Mouse (Mus musculus) limb, embryonic 15.5 days (tissue): Measurements from ENCODE around the gene Adcy7. TPM values are rescaled to one million over a fixed set of nuclear protein-coding genes. Genes with fewer than 3 reads are reported as not detected.

Experiments used
- ATAC-seq: fragments of 200-750 bp; cut with Nextera tagmentation; 2 replicates; pipeline ENCODE4 v1.8.0; 2017; ENCODE audit warnings: low read depth, moderate TSS enrichment; ENCODE audit not compliant: insufficient number of reproducible peaks, low FRiP score, low TSS enrichment
- H3K27ac ChIP-seq: fragments of 300-500 bp; sonication (generic); 2 replicates; pipeline ENCODE4 v1.5.1; 2015; ENCODE audit warnings: moderate library complexity, mild to moderate bottlenecking, inconsistent platforms
- H3K27me3 ChIP-seq: fragments of 300-500 bp; sonication (generic); 2 replicates; pipeline ENCODE4 v1.6.1; 2015; ENCODE audit warnings: inconsistent platforms
- H3K36me3 ChIP-seq: fragments of 300-500 bp; sonication (generic); 2 replicates; pipeline ENCODE4 v1.6.1; 2015; ENCODE audit warnings: inconsistent platforms
- H3K4me1 ChIP-seq: fragments of 300-500 bp; sonication (generic); 2 replicates; pipeline ENCODE4 v1.6.1; 2015; ENCODE audit warnings: inconsistent platforms
- H3K4me2 ChIP-seq: fragments of 300-500 bp; sonication (generic); 2 replicates; pipeline ENCODE4 v1.6.1; 2015; ENCODE audit warnings: mild to moderate bottlenecking, inconsistent platforms
- H3K4me3 ChIP-seq: fragments of 300-500 bp; sonication (generic); 2 replicates; pipeline ENCODE4 v1.5.1; 2015; ENCODE audit warnings: mild to moderate bottlenecking, inconsistent platforms
- H3K9ac ChIP-seq: fragments of 300-500 bp; sonication (generic); 2 replicates; pipeline ENCODE4 v1.6.1; 2015; ENCODE audit warnings: inconsistent platforms
- H3K9me3 ChIP-seq: fragments of 300-500 bp; sonication (generic); 2 replicates; pipeline ENCODE4 v1.6.1; 2016; ENCODE audit warnings: inconsistent platforms
- WGBS: fragments of 180-500 bp; shearing (Covaris S2); methylation state at CpG from one replicate; pipeline ENCODE4 v1.1.7; 2015; 5-methylcytosine and 5-hydroxymethylcytosine counted together
- polyA plus RNA-seq: library from polyadenylated mRNA; unstranded; fragments of >200 nt; fragmentation: Nextera tagmentation; extraction: Ambion mirVana; gene quantifications from 2 replicates; pipeline ENCODE4 v1.2.1, GENCODE M21; 2015

The Adcy7 gene
- polyA plus RNA-seq, 1 experiment from 2014 or later: 7.3 TPM

GRCm38 (mm10) chr8:88290326-88291304 lies 18.4 kb downstream of the Adcy7 start:
- 72% methylated on average over 13 of the region's 13 CpGs for WGBS
- no peaks in the 10 kb centered on the region for H3K36me3 ChIP-seq
- no peak overlapping the region for H3K4me2 ChIP-seq
- no peak for ATAC-seq
- H3K27ac ChIP-seq: no peak overlapping the region
- no peak overlapping the region for H3K4me3 ChIP-seq
- no peak overlapping the region for H3K9ac ChIP-seq
- H3K9me3 ChIP-seq: no peaks in the 10 kb centered on the region
- no peaks in the 10 kb centered on the region for H3K27me3 ChIP-seq
- peaks cover 25% of the 10 kb centered on the region for H3K4me1 ChIP-seq

DNA sequence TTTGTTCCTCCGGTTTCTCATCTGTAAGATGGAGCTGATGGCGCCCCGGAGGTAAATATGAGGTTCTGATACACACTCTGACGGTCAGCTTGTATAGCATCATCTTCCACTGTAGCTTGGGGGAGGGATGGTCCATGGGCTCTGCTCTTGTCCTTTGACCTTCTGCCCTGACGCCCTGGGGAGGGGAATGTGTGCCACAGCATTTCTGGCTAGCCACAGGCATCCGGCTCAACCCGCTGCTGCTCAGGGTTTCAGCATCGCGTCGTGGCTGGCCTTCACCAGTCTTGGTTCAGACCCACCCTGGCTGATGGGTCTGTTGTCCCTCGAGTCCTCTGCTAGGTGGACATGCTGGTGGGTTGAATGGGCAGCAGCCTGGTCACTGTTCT lies 19.1 kb downstream of the Adcy7 start:
- WGBS: 89% methylated on average over 11 of the region's 11 CpGs
- no peak overlapping the region for H3K9ac ChIP-seq

DNA sequence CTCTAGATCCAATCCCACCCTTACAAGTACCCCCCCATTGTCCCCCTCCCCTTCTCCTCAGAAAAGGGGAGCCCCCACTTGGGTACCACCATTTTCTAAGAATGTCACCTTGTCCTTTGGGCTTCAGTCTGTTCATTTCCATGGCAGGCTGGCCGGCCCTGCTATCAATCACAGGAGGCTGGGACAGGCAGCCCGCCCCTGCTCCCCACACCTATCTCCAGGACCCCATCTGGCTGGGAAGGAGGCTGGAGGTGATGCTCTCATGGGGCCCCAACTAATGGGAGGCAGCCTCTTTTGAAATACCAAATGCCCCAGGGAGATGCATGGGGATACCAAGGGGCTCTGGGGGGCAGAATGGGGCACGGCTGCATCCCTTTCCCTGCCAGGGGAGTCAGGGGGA lies 20.7 kb downstream of the Adcy7 start:
- WGBS: 76% methylated on average over 3 of the region's 3 CpGs
- H3K9me3 ChIP-seq: no peaks in the 10 kb centered on the region
- H3K4me3 ChIP-seq: no peak overlapping the region
- H3K9ac ChIP-seq: no peak overlapping the region
- ATAC-seq: no peak
- no peaks in the 10 kb centered on the region for H3K27me3 ChIP-seq
- H3K4me2 ChIP-seq: no peak overlapping the region
- H3K4me1 ChIP-seq: peaks cover 19% of the 10 kb centered on the region
- H3K27ac ChIP-seq: no peak overlapping the region
- no peaks in the 10 kb centered on the region for H3K36me3 ChIP-seq

More for the DNA sequence above, 19.1 kb downstream of the Adcy7 start:
- no peak overlapping the region for H3K4me2 ChIP-seq
- no peaks in the 10 kb centered on the region for H3K36me3 ChIP-seq
- H3K4me3 ChIP-seq: no peak overlapping the region
- H3K9me3 ChIP-seq: no peaks in the 10 kb centered on the region
- H3K27ac ChIP-seq: no peak overlapping the region
- H3K27me3 ChIP-seq: no peaks in the 10 kb centered on the region
- peaks cover 24% of the 10 kb centered on the region for H3K4me1 ChIP-seq
- ATAC-seq: no peak

DNA sequence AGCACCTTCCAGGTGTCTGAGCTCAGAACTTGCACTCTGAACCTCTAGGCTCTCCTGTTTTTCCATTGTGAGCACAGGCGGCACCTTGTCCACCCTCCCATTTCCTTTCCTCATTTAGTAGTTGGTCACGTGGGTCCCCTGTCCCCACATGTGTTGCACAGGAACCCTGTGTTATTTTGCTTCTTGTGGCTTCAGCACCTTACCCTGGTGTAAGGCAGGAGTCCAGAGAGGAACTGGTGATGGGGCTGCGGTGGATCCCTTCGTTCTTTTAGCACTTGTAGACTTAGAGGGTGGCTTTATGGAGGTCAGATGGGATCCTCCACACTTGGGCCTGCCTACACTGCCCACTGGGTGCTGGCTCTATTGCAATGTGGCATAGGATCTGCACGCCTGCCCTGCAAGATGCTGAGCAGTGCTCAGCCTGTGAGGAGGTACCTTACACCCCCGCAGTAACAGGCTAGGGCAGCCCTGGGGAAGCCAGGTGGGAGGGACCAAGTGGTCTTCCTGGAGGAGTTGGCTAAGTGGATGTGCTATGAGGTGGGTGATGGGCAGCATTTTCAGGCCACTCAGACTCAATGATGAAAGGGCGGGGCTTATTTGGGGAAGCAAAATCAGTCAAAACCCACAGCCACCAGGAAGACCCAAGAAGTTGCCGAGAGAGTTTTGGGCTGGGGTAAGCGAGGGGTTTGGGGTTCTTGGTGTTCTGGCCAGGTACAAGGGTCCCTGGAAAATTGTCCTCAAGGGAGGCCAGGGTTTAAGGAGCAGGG lies 21.6 kb downstream of the Adcy7 start:
- H3K4me1 ChIP-seq: peaks cover 15% of the 10 kb centered on the region
- no peak for ATAC-seq
- WGBS: 87% methylated on average over 9 of the region's 9 CpGs
- no peak overlapping the region for H3K4me3 ChIP-seq
- H3K4me2 ChIP-seq: no peak overlapping the region
- H3K9me3 ChIP-seq: no peaks in the 10 kb centered on the region
- H3K27me3 ChIP-seq: no peaks in the 10 kb centered on the region
- no peak overlapping the region for H3K27ac ChIP-seq
- H3K9ac ChIP-seq: no peak overlapping the region
- H3K36me3 ChIP-seq: no peaks in the 10 kb centered on the region

DNA sequence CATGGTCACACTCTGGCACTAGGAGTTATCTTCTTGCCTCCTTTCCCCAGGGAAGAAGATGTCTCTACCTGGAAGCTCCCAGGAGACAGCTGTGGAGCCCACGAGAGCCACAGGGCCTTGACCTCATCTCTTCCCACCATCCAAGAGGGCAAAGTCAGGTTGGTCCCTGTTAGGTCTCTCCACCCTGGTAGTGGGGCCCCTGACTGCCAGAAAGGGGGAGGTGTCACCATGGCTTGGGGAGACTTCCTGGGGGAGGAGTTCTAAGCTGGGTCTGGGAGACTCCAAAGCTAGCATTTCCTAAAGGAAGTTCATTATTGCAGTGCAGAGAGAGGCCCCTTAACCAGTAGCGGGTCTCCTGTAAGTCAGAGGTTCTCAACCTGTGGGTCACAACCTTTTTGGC lies 22.8 kb downstream of the Adcy7 start:
- H3K27ac ChIP-seq: no peak overlapping the region
- ATAC-seq: no peak
- H3K9ac ChIP-seq: no peak overlapping the region
- H3K4me2 ChIP-seq: no peak overlapping the region
- H3K36me3 ChIP-seq: no peaks in the 10 kb centered on the region
- no peaks in the 10 kb centered on the region for H3K9me3 ChIP-seq
- H3K4me3 ChIP-seq: no peak overlapping the region
- peaks cover 11% of the 10 kb centered on the region; the same call in 1 of the 2 replicates for H3K4me1 ChIP-seq
- H3K27me3 ChIP-seq: no peaks in the 10 kb centered on the region
- WGBS: 82% methylated on average over 2 of the region's 2 CpGs

DNA sequence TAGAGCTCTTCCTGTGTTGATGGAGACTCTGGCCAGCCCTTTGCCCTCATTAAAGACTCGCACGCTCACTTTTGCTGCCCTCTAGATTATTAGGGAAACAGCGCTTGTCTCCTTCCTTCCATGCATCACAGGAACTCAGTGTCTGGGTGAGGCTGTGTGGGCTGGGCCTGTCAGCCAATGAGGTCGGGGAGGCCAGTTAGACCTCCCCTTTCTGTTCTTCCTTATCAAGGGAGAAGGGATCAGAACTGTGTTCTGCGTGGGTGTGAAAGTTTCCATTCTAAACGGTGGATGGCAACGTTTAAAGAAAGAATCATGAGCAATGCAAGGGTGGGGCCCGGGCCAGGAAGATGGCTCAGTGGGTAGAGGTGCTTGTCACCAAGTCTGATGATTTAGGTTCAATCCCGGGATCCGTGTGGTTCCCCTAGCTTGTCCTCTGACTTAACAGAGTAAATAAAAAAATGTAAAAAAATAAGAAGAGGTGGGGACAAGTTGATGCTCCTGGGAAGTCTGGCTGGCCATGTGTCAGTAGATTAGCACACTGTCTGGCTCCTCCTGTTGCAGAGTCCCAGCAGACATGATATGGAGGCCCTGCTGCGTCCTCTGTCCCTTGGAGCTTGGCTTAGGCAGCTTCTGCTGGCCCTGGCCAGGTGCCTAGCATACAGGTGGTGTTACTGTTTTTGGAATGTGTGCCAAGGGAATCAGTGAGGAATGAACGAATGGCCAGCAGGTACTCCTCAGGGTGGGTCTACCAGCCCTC lies 26.0 kb downstream of the Adcy7 start:
- WGBS: 47% methylated on average over 12 of the region's 12 CpGs
- H3K27ac ChIP-seq: no peak overlapping the region
- peaks cover 20% of the 10 kb centered on the region for H3K4me1 ChIP-seq
- no peak overlapping the region for H3K4me2 ChIP-seq
- H3K4me3 ChIP-seq: no peak overlapping the region
- no peaks in the 10 kb centered on the region for H3K9me3 ChIP-seq
- no peak overlapping the region for H3K9ac ChIP-seq
- no peak for ATAC-seq
- H3K36me3 ChIP-seq: no peaks in the 10 kb centered on the region
- no peaks in the 10 kb centered on the region for H3K27me3 ChIP-seq

- Histone ChIP-seq H3K4me2 (no peak overlapping the region), H3K27ac (no peak overlapping the region)
- WGBS: 80% methylated on average over 10 of the region's 10 CpGs
Measured at GRCm38 (mm10) chr8:88298733-88299103, 26.5 kb downstream of the Adcy7 start.

GRCm38 (mm10) chr8:88299907-88300603 lies 27.9 kb downstream of the Adcy7 start:
- Histone ChIP-seq H3K4me3 (no peak overlapping the region), H3K9ac (0 out of 2 replicates have a peak overlapping the region, but pooled peaks have one; percentile 2), H3K9me3 (no peaks in the 10 kb centered on the region), H3K36me3 (no peaks in the 10 kb centered on the region), H3K27me3 (no peaks in the 10 kb centered on the region), H3K27ac (no peak overlapping the region), H3K4me2 (no peak overlapping the region), H3K4me1 (peaks cover 20% of the 10 kb centered on the region)
- WGBS: 53% methylated on average over 10 of the region's 10 CpGs
- no peak for ATAC-seq

More at GRCm38 (mm10) chr8:88298733-88299103, 26.5 kb downstream of the Adcy7 start:
- ATAC-seq: no peak
- H3K4me3 ChIP-seq: no peak overlapping the region
- no peaks in the 10 kb centered on the region for H3K27me3 ChIP-seq
- H3K4me1 ChIP-seq: peaks cover 20% of the 10 kb centered on the region
- H3K9me3 ChIP-seq: no peaks in the 10 kb centered on the region
- no peak overlapping the region for H3K9ac ChIP-seq
- no peaks in the 10 kb centered on the region for H3K36me3 ChIP-seq

DNA sequence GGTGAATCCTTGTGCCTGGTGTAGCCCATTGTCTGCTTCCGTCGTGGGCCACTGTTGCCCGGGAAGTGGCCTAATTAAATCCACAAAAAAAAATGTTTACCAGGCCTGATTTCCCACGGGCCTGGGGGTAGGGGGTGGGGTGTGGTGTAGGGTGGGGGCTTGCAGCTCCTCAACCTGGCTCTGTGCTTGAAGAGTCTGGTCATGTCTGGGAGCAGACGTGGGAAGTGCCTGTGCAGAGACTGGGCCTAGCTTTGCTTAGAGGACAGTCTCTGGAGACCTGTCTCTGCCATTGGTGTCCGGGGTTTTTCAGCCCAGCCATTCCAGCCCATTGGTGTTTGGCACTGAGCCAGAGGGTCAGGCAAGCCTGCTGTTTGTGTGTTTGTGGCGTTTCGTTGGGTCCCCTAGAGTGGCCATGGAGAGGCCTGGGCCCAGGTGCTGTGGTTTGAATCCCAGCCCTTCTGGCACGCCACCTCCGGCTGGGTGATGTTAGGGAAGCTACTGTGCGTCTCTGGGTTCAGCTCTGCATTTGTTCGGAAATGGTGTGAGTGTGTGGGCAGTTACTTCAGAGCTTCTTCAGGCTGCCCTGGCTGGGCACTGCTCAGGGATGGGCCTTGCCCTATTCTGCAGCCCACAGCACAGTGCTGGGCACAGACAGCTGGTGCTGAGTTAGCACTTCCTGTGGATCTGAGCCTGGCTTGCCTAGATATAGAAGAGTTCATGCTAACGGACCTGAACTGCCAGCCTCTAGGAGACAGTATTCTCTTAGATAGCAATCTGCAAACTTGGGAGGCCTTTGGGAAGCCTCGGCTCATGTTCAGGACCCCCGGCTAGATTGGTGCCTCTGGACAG lies 29.6 kb downstream of the Adcy7 start:
- no peak overlapping the region for H3K9ac ChIP-seq
- WGBS: 60% methylated on average over 15 of the region's 15 CpGs
- H3K27ac ChIP-seq: no peak overlapping the region
- no peaks in the 10 kb centered on the region for H3K36me3 ChIP-seq
- no peaks in the 10 kb centered on the region for H3K9me3 ChIP-seq
- H3K4me1 ChIP-seq: peaks cover 20% of the 10 kb centered on the region
- no peak overlapping the region for H3K4me3 ChIP-seq
- no peak for ATAC-seq
- no peak overlapping the region for H3K4me2 ChIP-seq
- no peaks in the 10 kb centered on the region for H3K27me3 ChIP-seq

DNA sequence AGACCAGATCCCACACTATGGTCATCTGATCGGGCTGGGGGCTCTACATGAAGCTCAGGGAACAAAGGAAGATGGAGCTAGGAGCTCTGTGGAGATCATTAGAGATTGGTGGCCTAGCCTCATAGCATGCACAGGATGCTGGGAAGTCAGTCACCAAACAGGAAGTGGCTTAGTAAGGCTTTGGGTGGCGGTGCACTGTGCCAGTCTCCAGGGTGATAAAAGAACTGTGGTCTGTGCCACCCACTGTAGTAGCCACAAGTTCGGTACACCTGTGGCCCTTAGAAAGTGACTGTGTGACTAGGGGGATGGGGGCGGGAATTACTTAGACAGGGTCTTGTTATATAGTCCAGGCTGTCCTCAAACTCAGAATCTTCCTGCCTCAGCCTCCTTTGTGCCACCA lies 33.6 kb downstream of the Adcy7 start:
- no peaks in the 10 kb centered on the region for H3K9me3 ChIP-seq
- H3K9ac ChIP-seq: no peak overlapping the region
- H3K27ac ChIP-seq: no peak overlapping the region
- ATAC-seq: no peak
- peaks cover 6% of the 10 kb centered on the region for H3K4me1 ChIP-seq
- H3K36me3 ChIP-seq: no peaks in the 10 kb centered on the region
- no peaks in the 10 kb centered on the region for H3K27me3 ChIP-seq
- H3K4me2 ChIP-seq: no peak overlapping the region
- WGBS: 89% methylated on average over 4 of the region's 4 CpGs
- no peak overlapping the region for H3K4me3 ChIP-seq
